Mouse (Mus musculus) lung, postnatal 0 days (tissue): ENCODE measurements at regions not wholly inside any gene's neighbourhood (a gene's known extent, or its start where the extent isn't known, plus 50 kb on each side); places are given as distances from the start of the nearest gene placed in this dataset.

Source experiments
- CTCF ChIP-seq: IDR thresholded peaks from 2 replicates; pipeline ENCODE4 v1.5.1; 2016; ENCODE audit warnings: antibody characterized with exemption, mild to moderate bottlenecking
- EP300 ChIP-seq: IDR thresholded peaks from 2 replicates; pipeline ENCODE4 v1.6.1; 2016; ENCODE audit warnings: antibody characterized with exemption, mild to moderate bottlenecking, control low read depth

DNA sequence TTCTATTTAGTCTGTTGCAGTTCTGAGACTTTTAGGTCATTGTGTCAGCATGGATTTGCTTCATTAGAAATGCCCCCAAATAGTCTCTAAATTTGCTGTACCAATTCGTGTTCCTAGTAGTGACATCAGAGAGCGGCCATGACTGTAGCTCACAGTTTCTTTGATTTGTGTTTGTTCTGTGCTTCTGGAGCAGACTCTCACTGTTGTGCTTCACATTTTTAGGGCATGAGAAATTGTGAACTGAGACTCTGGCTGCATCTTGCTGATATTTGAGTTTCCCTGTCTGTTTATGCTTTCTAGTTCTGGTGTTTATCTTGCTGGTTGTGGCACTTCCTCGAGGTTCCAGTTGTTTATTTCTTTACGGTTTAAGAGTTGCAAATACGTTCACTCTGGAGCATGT, 57.0 kb upstream of the Sox11 start:
- TF ChIP-seq CTCF (no peak), EP300 (no peak)
